Mouse (Mus musculus) megakaryocyte, embryonic 14.5 days (primary cell): ENCODE data around the gene Arih2.

Experiments used
- FLI1 ChIP-seq: IDR thresholded peaks from 2 replicates; pipeline ENCODE4 v1.6.1; 2012; ENCODE audit warnings: low read length, inconsistent platforms, mixed read lengths
- GATA1 ChIP-seq: IDR thresholded peaks from 3 replicates; pipeline ENCODE4 v1.6.1; 2012; ENCODE audit warnings: mixed read lengths, low read length, inconsistent platforms, borderline replicate concordance

DNA sequence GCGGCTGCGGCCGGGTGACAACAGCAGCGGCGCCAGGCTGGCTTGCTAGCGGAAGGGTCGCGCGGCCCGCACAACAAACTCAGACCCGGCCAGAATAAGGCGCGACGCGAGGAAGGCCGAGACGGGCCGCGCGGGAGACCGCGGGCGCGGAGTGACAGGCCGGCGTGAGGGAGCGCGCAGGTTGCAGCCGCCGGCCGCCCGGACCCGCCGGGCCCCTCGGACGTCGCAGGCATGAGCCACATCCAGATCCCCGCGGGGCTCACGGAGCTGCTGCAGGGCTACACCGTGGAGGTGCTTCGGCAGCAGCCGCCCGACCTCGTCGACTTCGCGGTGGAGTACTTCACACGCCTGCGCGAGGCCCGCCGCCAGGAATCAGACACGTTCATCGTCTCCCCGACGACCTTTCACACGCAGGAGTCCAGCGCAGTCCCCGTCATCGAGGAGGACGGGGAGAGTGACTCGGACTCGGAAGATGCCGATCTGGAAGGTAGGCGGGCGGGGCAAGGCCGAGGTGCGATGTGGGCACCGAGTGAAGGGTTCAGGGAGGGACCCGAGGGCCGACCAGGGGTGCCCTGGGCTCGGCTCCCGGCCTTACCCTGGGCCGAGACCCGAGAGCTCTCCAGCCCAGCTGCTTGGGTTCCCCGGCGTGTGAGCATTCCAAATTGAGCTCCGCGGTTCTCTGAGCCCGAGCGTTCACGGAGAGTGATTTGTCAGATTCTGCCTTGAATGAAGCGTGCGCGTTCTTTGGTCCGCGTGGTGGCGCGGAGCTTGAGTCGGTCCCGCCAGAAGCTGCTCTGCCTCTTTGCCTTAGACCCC, 43.2 kb upstream of the Arih2 start:
- no peak for TF ChIP-seq GATA1
- no peak for TF ChIP-seq FLI1
